Mouse (Mus musculus) E14TG2a.4 (cell line): ENCODE data around the gene Cdrt4.

ENCODE experiments used
- CTCF ChIP-seq: conservative IDR thresholded peaks from 2 replicates; pipeline ENCODE4 v1.5.1; 2014; ENCODE audit warnings: low read length
- POU5F1 ChIP-seq: IDR thresholded peaks from 2 replicates; pipeline ENCODE4 v1.6.1; 2014; ENCODE audit warnings: low read length, borderline replicate concordance

- TF ChIP-seq CTCF (no peak), POU5F1 (no peak)
Measured at GRCm38 (mm10) chr11:63021141-63021806, 70.3 kb downstream of the Cdrt4 start.
